In the genomic region with DNA sequence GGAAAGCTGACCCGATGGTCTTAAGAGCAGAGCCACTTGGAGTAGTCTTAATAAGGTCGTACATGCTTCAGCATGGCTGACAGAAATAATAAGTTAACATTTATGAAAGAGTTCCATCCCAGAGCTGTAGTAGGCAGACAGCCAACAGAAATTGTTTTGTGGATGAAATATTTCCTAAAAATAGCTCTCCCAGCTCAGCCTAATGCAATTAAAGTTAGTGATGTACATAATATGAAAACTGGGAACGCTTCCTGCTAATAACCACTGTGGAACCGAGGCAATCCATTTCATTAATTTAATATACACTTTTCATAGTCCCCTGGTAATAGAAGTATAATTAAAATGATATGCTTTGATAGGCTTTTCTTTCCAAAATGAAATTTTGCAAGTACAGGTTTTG, we compare ENCODE assay signal across 26 mouse cellular contexts.
DNase-seq lines count a peak whose midpoint lies in the region; ATAC-seq and TF ChIP-seq lines count a peak whose summit lies in the region.
"Had no signal": no experiment of that assay in that cellular context is flagged by ENCODE, and none has a peak within 500 bp of the region (broad histone marks: within the 10 kb centered on the region; RNA-seq: fewer than 3 reads in every experiment).

No protein-coding gene starts in this region.

- no peak overlapping the region for H3K27ac ChIP-seq in heart, embryonic 12.5 days (ENCODE audit: poor library complexity, severe bottlenecking)
- 0 out of 2 replicates have a peak overlapping the region, but pooled peaks have one; percentile 32 for H3K27ac ChIP-seq in hindbrain, embryonic 14.5 days
- no peak overlapping the region for H3K27ac ChIP-seq in hindbrain, embryonic 11.5 days (ENCODE audit: low read depth, low read length)
- H3K27ac ChIP-seq in limb, embryonic 14.5 days (replicated peaks; ENCODE audit: low read depth, low read length): no peak overlapping the region
- no peak overlapping the region for H3K27ac ChIP-seq in limb, embryonic 10.5 days
- 0 out of 2 replicates have a peak overlapping the region, but pooled peaks have one; percentile 0 for H3K27ac ChIP-seq in neural tube, embryonic 13.5 days (replicated peaks)
- H3K27ac ChIP-seq: embryonic facial prominence, embryonic 15.5 days; gastrocnemius, adult 2 months; heart, embryonic 13.5 days; layer of hippocampus, adult 2 months; limb, embryonic 12.5 days; liver, embryonic 13.5 days; lung, embryonic 15.5 days had no signal

- ATAC-seq in heart, embryonic 12.5 days (ENCODE audit: insufficient number of reproducible peaks, low FRiP score): no peak
- no peak; the same call in 1 of the 2 replicates for ATAC-seq in hindbrain, embryonic 14.5 days (ENCODE audit: low FRiP score)
- no peak for ATAC-seq in hindbrain, embryonic 11.5 days (ENCODE audit: low FRiP score)
- ATAC-seq in limb, embryonic 14.5 days (ENCODE audit: low FRiP score, low read depth): no peak
- peak; percentile 27; the same call in 1 of the 2 replicates for ATAC-seq in neural tube, embryonic 13.5 days (ENCODE audit: low read depth)
- ATAC-seq: forebrain, embryonic 14.5 days; intestine, postnatal 0 days had no signal

- no peaks in the 10 kb centered on the region for H3K27me3 ChIP-seq in heart, embryonic 12.5 days (replicated peaks)
- no peaks in the 10 kb centered on the region for H3K27me3 ChIP-seq in hindbrain, embryonic 14.5 days (ENCODE audit: control insufficient read depth, insufficient read depth, low read length)
- H3K27me3 ChIP-seq in hindbrain, embryonic 11.5 days (ENCODE audit: control insufficient read depth, insufficient read depth, low read length): no peaks in the 10 kb centered on the region
- no peaks in the 10 kb centered on the region for H3K27me3 ChIP-seq in limb, embryonic 14.5 days (ENCODE audit: control insufficient read depth, insufficient read depth, low read length)
- no peaks in the 10 kb centered on the region for H3K27me3 ChIP-seq in limb, embryonic 10.5 days (ENCODE audit: low read depth, poor library complexity, severe bottlenecking)
- H3K27me3 ChIP-seq in neural tube, embryonic 13.5 days: no peaks in the 10 kb centered on the region
- H3K27me3 ChIP-seq: embryonic facial prominence, embryonic 15.5 days; heart, embryonic 13.5 days; limb, embryonic 12.5 days; liver, embryonic 13.5 days; lung, embryonic 15.5 days had no signal

- no peak overlapping the region for H3K4me2 ChIP-seq in heart, embryonic 12.5 days
- H3K4me2 ChIP-seq in hindbrain, embryonic 14.5 days (replicated peaks): no peak overlapping the region; the same call in 1 of the 2 replicates
- H3K4me2 ChIP-seq in hindbrain, embryonic 11.5 days (replicated peaks; ENCODE audit: low read depth, low read length): no peak overlapping the region
- no peak overlapping the region for H3K4me2 ChIP-seq in limb, embryonic 14.5 days (replicated peaks; ENCODE audit: low read depth, low read length, severe bottlenecking)
- no peak overlapping the region for H3K4me2 ChIP-seq in neural tube, embryonic 13.5 days
- H3K4me2 ChIP-seq: embryonic facial prominence, embryonic 15.5 days; heart, embryonic 13.5 days; limb, embryonic 12.5 days; liver, embryonic 13.5 days; lung, embryonic 15.5 days; midbrain, embryonic 11.5 days had no signal

- H3K4me3 ChIP-seq in heart, embryonic 12.5 days: no peak overlapping the region
- H3K4me3 ChIP-seq in hindbrain, embryonic 14.5 days (replicated peaks; ENCODE audit: low read length): no peak overlapping the region
- no peak overlapping the region for H3K4me3 ChIP-seq in hindbrain, embryonic 11.5 days (ENCODE audit: low read depth, low read length)
- no peak overlapping the region for H3K4me3 ChIP-seq in limb, embryonic 14.5 days (replicated peaks; ENCODE audit: low read length)
- no peak overlapping the region for H3K4me3 ChIP-seq in limb, embryonic 10.5 days
- H3K4me3 ChIP-seq in neural tube, embryonic 13.5 days: no peak overlapping the region
- H3K4me3 ChIP-seq: embryonic facial prominence, embryonic 15.5 days; gastrocnemius, adult 2 months; heart, embryonic 13.5 days; layer of hippocampus, adult 2 months; limb, embryonic 12.5 days; liver, embryonic 13.5 days; lung, embryonic 15.5 days had no signal

- WGBS in heart, embryonic 12.5 days: 67% methylated on average over 4 of the region's 4 CpGs
- 64% methylated on average over 4 of the region's 4 CpGs for WGBS in hindbrain, embryonic 14.5 days
- 93% methylated on average over 4 of the region's 4 CpGs for WGBS in hindbrain, embryonic 11.5 days
- 52% methylated on average over 4 of the region's 4 CpGs for WGBS in limb, embryonic 14.5 days
- 90% methylated on average over 4 of the region's 4 CpGs for WGBS in limb, embryonic 10.5 days
- 69% methylated on average over 4 of the region's 4 CpGs for WGBS in neural tube, embryonic 13.5 days

- no peak overlapping the region for H3K9ac ChIP-seq in heart, embryonic 12.5 days
- no peak overlapping the region for H3K9ac ChIP-seq in hindbrain, embryonic 14.5 days
- no peak overlapping the region for H3K9ac ChIP-seq in hindbrain, embryonic 11.5 days (ENCODE audit: low read depth, low read length)
- H3K9ac ChIP-seq in limb, embryonic 14.5 days (ENCODE audit: low read depth, low read length, severe bottlenecking): no peak overlapping the region
- H3K9ac ChIP-seq in neural tube, embryonic 13.5 days: no peak overlapping the region
- H3K9ac ChIP-seq: embryonic facial prominence, embryonic 15.5 days; heart, embryonic 13.5 days; limb, embryonic 12.5 days; liver, embryonic 13.5 days; lung, embryonic 15.5 days had no signal

- H3K9me3 ChIP-seq in heart, embryonic 12.5 days (replicated peaks): no peaks in the 10 kb centered on the region
- no peaks in the 10 kb centered on the region for H3K9me3 ChIP-seq in hindbrain, embryonic 14.5 days (ENCODE audit: control insufficient read depth, low read length)
- H3K9me3 ChIP-seq in hindbrain, embryonic 11.5 days (ENCODE audit: control insufficient read depth, low read length): no peaks in the 10 kb centered on the region
- no peaks in the 10 kb centered on the region for H3K9me3 ChIP-seq in limb, embryonic 14.5 days (ENCODE audit: control insufficient read depth, low read length)
- no peaks in the 10 kb centered on the region for H3K9me3 ChIP-seq in limb, embryonic 10.5 days (replicated peaks)
- H3K9me3 ChIP-seq in neural tube, embryonic 13.5 days: no peaks in the 10 kb centered on the region
- H3K9me3 ChIP-seq: embryonic facial prominence, embryonic 15.5 days; heart, embryonic 13.5 days; limb, embryonic 12.5 days; liver, embryonic 13.5 days; lung, embryonic 15.5 days had no signal

- peak; percentile 36 for DNase-seq in heart, adult 11 months
- DNase-seq in hindbrain, embryonic 14.5 days (ENCODE audit: low spot score): peak; percentile 54
- no peak for DNase-seq in hindbrain, embryonic 11.5 days (ENCODE audit: low spot score)
- DNase-seq in limb, embryonic 14.5 days (ENCODE audit: low spot score): peak; percentile 69
- no peak for DNase-seq in limb, embryonic 10.5 days (ENCODE audit: low spot score)
- DNase-seq in neural tube, embryonic 10.5 days (ENCODE audit: extremely low spot score, low spot score): no peak
- DNase-seq: adrenal gland, postnatal 14 days; cerebellum, adult 8-10 months; cerebellum, postnatal 36 days; embryo, embryonic 11 days; gastrocnemius, adult 2 months; layer of hippocampus, postnatal 36 days; liver, embryonic 13.5 days; right cerebral cortex, adult 18-20 months; right cerebral cortex, postnatal 4 days; thymus, postnatal 14 days had no signal

- no peaks in the 10 kb centered on the region for H3K36me3 ChIP-seq in heart, embryonic 12.5 days
- no peaks in the 10 kb centered on the region for H3K36me3 ChIP-seq in hindbrain, embryonic 14.5 days (replicated peaks; ENCODE audit: control insufficient read depth, insufficient read depth)
- no peaks in the 10 kb centered on the region for H3K36me3 ChIP-seq in hindbrain, embryonic 11.5 days (ENCODE audit: control insufficient read depth, insufficient read depth, low read length)
- no peaks in the 10 kb centered on the region for H3K36me3 ChIP-seq in limb, embryonic 14.5 days (ENCODE audit: control insufficient read depth, insufficient read depth, low read length)
- H3K36me3 ChIP-seq in limb, embryonic 10.5 days: no peaks in the 10 kb centered on the region
- no peaks in the 10 kb centered on the region for H3K36me3 ChIP-seq in neural tube, embryonic 13.5 days
- H3K36me3 ChIP-seq: embryonic facial prominence, embryonic 15.5 days; heart, embryonic 13.5 days; limb, embryonic 12.5 days; liver, embryonic 13.5 days; lung, embryonic 15.5 days had no signal

- H3K4me1 ChIP-seq in heart, embryonic 12.5 days (replicated peaks): no peaks in the 10 kb centered on the region
- H3K4me1 ChIP-seq in hindbrain, embryonic 14.5 days (replicated peaks; ENCODE audit: control insufficient read depth, insufficient read depth, low read length): peaks cover 5% of the 10 kb centered on the region
- H3K4me1 ChIP-seq in hindbrain, embryonic 11.5 days (replicated peaks; ENCODE audit: control insufficient read depth, insufficient read depth, low read length): no peaks in the 10 kb centered on the region
- H3K4me1 ChIP-seq in limb, embryonic 14.5 days (ENCODE audit: control insufficient read depth, insufficient read depth, low read length): peaks cover 4% of the 10 kb centered on the region; the same call in 1 of the 2 replicates
- H3K4me1 ChIP-seq in limb, embryonic 10.5 days: no peaks in the 10 kb centered on the region
- peaks cover 8% of the 10 kb centered on the region; the same call in 1 of the 2 replicates for H3K4me1 ChIP-seq in neural tube, embryonic 13.5 days (replicated peaks)
- H3K4me1 ChIP-seq: limb, embryonic 12.5 days; liver, embryonic 13.5 days; lung, embryonic 15.5 days had no signal

- TF ChIP-seq POLR2A in limb, embryonic 14.5 days (IDR thresholded peaks at IDR 0.05; ENCODE audit: borderline replicate concordance, extremely low read depth, insufficient read depth, insufficient read length): no peak

Comparison
In these comparisons a context has a peak if more than half of its experiments do, and no peak if none do; other contexts are left out.
1. DNase-seq: peak in heart, adult 11 months (single experiment), hindbrain, embryonic 14.5 days (single experiment) and limb, embryonic 14.5 days (single experiment); none in hindbrain, embryonic 11.5 days (single experiment), limb, embryonic 10.5 days (single experiment) and neural tube, embryonic 10.5 days (single experiment).
2. H3K27ac ChIP-seq: peak in hindbrain, embryonic 14.5 days (single experiment) and neural tube, embryonic 13.5 days (single experiment); none in heart, embryonic 12.5 days (single experiment), hindbrain, embryonic 11.5 days (single experiment), limb, embryonic 14.5 days (single experiment) and limb, embryonic 10.5 days (single experiment).